Mouse (Mus musculus) liver, adult (tissue): ENCODE measurements around the gene Clec2d.

Source experiments
- GATA4 ChIP-seq: IDR thresholded peaks from 2 replicates; pipeline ENCODE4 v1.6.1; 2014; ENCODE audit warnings: mild to moderate bottlenecking, low read length; ENCODE audit not compliant: insufficient replicate concordance

Clec2d gene

GRCm38 (mm10) chr6:129180403-129181169, at the start of gene Clec2d:
Clec2d (plus strand) TSS chr6:129180615.
- peak; percentile 89; the same call in 1 of the 2 replicates for TF ChIP-seq GATA4

GRCm38 (mm10) chr6:129132604-129133341, 47.6 kb upstream of the Clec2d start:
- TF ChIP-seq GATA4 = peak; percentile 27; the same call in 1 of the 2 replicates

- no peak for TF ChIP-seq GATA4
Measured at GRCm38 (mm10) chr6:129146812-129147211, 33.6 kb upstream of the Clec2d start.

GRCm38 (mm10) chr6:129160103-129160502, 20.3 kb upstream of the Clec2d start:
- TF ChIP-seq GATA4 = peak; percentile 67; the same call in 1 of the 2 replicates

- no peak for TF ChIP-seq GATA4
Measured at GRCm38 (mm10) chr6:129161136-129161535, 19.3 kb upstream of the Clec2d start.

- no peak for TF ChIP-seq GATA4
Measured at GRCm38 (mm10) chr6:129161951-129162350, 18.5 kb upstream of the Clec2d start.

GRCm38 (mm10) chr6:129162587-129163159, 17.7 kb upstream of the Clec2d start:
- TF ChIP-seq GATA4 = no peak

- TF ChIP-seq GATA4 = no peak
Measured at GRCm38 (mm10) chr6:129163606-129164005, 16.8 kb upstream of the Clec2d start.

- TF ChIP-seq GATA4 = no peak
Measured at GRCm38 (mm10) chr6:129170925-129171324, 9.5 kb upstream of the Clec2d start.

GRCm38 (mm10) chr6:129171675-129172074, 8.7 kb upstream of the Clec2d start:
- no peak for TF ChIP-seq GATA4

- no peak for TF ChIP-seq GATA4
Measured at GRCm38 (mm10) chr6:129174836-129175235, 5.6 kb upstream of the Clec2d start.

GRCm38 (mm10) chr6:129175612-129176011, 4.8 kb upstream of the Clec2d start:
- TF ChIP-seq GATA4 = peak; percentile 72; the same call in 1 of the 2 replicates

- no peak for TF ChIP-seq GATA4
Measured at GRCm38 (mm10) chr6:129176621-129177020, 3.8 kb upstream of the Clec2d start.

- TF ChIP-seq GATA4 = 0 out of 2 replicates have a peak, but pooled peaks have one; percentile 7
Measured at GRCm38 (mm10) chr6:129179281-129179680, 1.1 kb upstream of the Clec2d start.

- TF ChIP-seq GATA4 = no peak
Measured at GRCm38 (mm10) chr6:129181249-129181648, 834 bp downstream of the Clec2d start.

GRCm38 (mm10) chr6:129181683-129182082, 1.3 kb downstream of the Clec2d start:
- no peak for TF ChIP-seq GATA4
